ENCODE assay signal across 15 mouse cellular contexts in genomic region chr2:107519761-107520160, GRCm38 (mm10).
A peak's percentile ranks its signal among the peaks of the same experiment; 100 is the strongest.
DNase-seq lines count a peak whose midpoint lies in the region; ATAC-seq and TF ChIP-seq lines count a peak whose summit lies in the region.
"Had no signal": no experiment of that assay in that cellular context is flagged by ENCODE, and none has a peak within 500 bp of the region (broad histone marks: within the 10 kb centered on the region; RNA-seq: fewer than 3 reads in every experiment).

No protein-coding gene starts in this region.

- no peak overlapping the region for H3K27ac ChIP-seq in forebrain, postnatal 0 days (ENCODE audit: low read depth, low read length)
- no peak overlapping the region for H3K27ac ChIP-seq in forebrain, embryonic 10.5 days
- no peak overlapping the region for H3K27ac ChIP-seq in intestine, postnatal 0 days (ENCODE audit: low read depth, low read length)
- H3K27ac ChIP-seq: embryonic facial prominence, embryonic 12.5 days; limb, embryonic 15.5 days had no signal

- H3K9ac ChIP-seq in forebrain, postnatal 0 days: no peak overlapping the region
- no peak overlapping the region for H3K9ac ChIP-seq in intestine, postnatal 0 days (ENCODE audit: low read depth, low read length)
- H3K9ac ChIP-seq: embryonic facial prominence, embryonic 12.5 days; limb, embryonic 15.5 days had no signal

- no peak overlapping the region for H3K4me3 ChIP-seq in forebrain, postnatal 0 days (ENCODE audit: low read depth, low read length)
- no peak overlapping the region for H3K4me3 ChIP-seq in forebrain, embryonic 10.5 days
- H3K4me3 ChIP-seq in intestine, postnatal 0 days (ENCODE audit: low read depth, low read length): no peak overlapping the region
- H3K4me3 ChIP-seq: embryonic facial prominence, embryonic 12.5 days; limb, embryonic 15.5 days; myocyte had no signal

- H3K4me2 ChIP-seq in forebrain, postnatal 0 days (ENCODE audit: low read depth): no peak overlapping the region
- H3K4me2 ChIP-seq in intestine, postnatal 0 days (replicated peaks; ENCODE audit: low read depth): no peak overlapping the region
- H3K4me2 ChIP-seq: embryonic facial prominence, embryonic 12.5 days; limb, embryonic 15.5 days had no signal

- H3K27me3 ChIP-seq in forebrain, postnatal 0 days (ENCODE audit: insufficient read depth, low read length): no peaks in the 10 kb centered on the region
- no peaks in the 10 kb centered on the region for H3K27me3 ChIP-seq in forebrain, embryonic 10.5 days (ENCODE audit: poor library complexity, severe bottlenecking)
- H3K27me3 ChIP-seq in intestine, postnatal 0 days (replicated peaks; ENCODE audit: control insufficient read depth, insufficient read depth, low read length): no peaks in the 10 kb centered on the region
- H3K27me3 ChIP-seq: embryonic facial prominence, embryonic 12.5 days; limb, embryonic 15.5 days had no signal

- intact Hi-C loops in left cerebral cortex, postnatal 14 days (cut with DNase I): loop anchor here (10.0 kb wide), 1 partner anchor 225 kb away; the partner anchor contains the start of gene Kcna4

- no peak for TF ChIP-seq CTCF in forebrain, postnatal 0 days (IDR thresholded peaks at IDR 0.05; ENCODE audit: low read depth)
- TF ChIP-seq CTCF in intestine, postnatal 0 days (IDR thresholded peaks at IDR 0.05; ENCODE audit: low read depth): no peak

- DNase-seq in forebrain, postnatal 0 days: peak; percentile 10
- no peak for DNase-seq in forebrain, embryonic 10.5 days (ENCODE audit: extremely low spot score, low spot score)
- peak; percentile 2 for DNase-seq in urinary bladder, postnatal 14 days (ENCODE audit: low spot score)
- DNase-seq in urinary bladder, postnatal 4 days (ENCODE audit: low spot score in 2 of 2): no peak
- DNase-seq in left cerebral cortex, postnatal 14 days (ENCODE audit: low spot score in 2 of 2): peak; percentile 58 to 69
- DNase-seq in Muller cell, postnatal 12 days (ENCODE audit: inconsistent ontology term): no peak
- no peak for DNase-seq in spleen, postnatal 14 days (ENCODE audit: low spot score in 2 of 2)
- DNase-seq: cerebellum, adult 2 months; kidney, adult 2 months; lung, postnatal 14 days had no signal

- no peaks in the 10 kb centered on the region for H3K4me1 ChIP-seq in forebrain, postnatal 0 days (ENCODE audit: insufficient read depth)
- no peaks in the 10 kb centered on the region for H3K4me1 ChIP-seq in forebrain, embryonic 10.5 days
- H3K4me1 ChIP-seq in intestine, postnatal 0 days (replicated peaks; ENCODE audit: control insufficient read depth, insufficient read depth, low read length): no peaks in the 10 kb centered on the region
- H3K4me1 ChIP-seq: embryonic facial prominence, embryonic 12.5 days; limb, embryonic 15.5 days had no signal

- WGBS in forebrain, postnatal 0 days: 52% methylated on average over 4 of the region's 4 CpGs
- 83% methylated on average over 4 of the region's 4 CpGs for WGBS in forebrain, embryonic 10.5 days
- WGBS in intestine, postnatal 0 days: 61% methylated on average over 4 of the region's 4 CpGs

- peak; percentile 43; the same call in 1 of the 2 replicates for ATAC-seq in forebrain, postnatal 0 days
- no peak for ATAC-seq in intestine, postnatal 0 days

- no peaks in the 10 kb centered on the region for H3K9me3 ChIP-seq in forebrain, postnatal 0 days (ENCODE audit: low read length)
- H3K9me3 ChIP-seq in forebrain, embryonic 10.5 days: peaks cover 4% of the 10 kb centered on the region; the same call in 1 of the 2 replicates
- H3K9me3 ChIP-seq in intestine, postnatal 0 days (ENCODE audit: control insufficient read depth): no peaks in the 10 kb centered on the region
- H3K9me3 ChIP-seq: embryonic facial prominence, embryonic 12.5 days; G1E; limb, embryonic 15.5 days had no signal

- no peaks in the 10 kb centered on the region for H3K36me3 ChIP-seq in forebrain, postnatal 0 days (ENCODE audit: insufficient read depth)
- H3K36me3 ChIP-seq in forebrain, embryonic 10.5 days (replicated peaks): no peaks in the 10 kb centered on the region
- H3K36me3 ChIP-seq in intestine, postnatal 0 days (ENCODE audit: control insufficient read depth, insufficient read depth): no peaks in the 10 kb centered on the region
- H3K36me3 ChIP-seq: embryonic facial prominence, embryonic 12.5 days; G1E; limb, embryonic 15.5 days had no signal

Comparison
In these comparisons a context has a peak if more than half of its experiments do, and no peak if none do; other contexts are left out.
1. DNase-seq: peak in forebrain, postnatal 0 days (single experiment), urinary bladder, postnatal 14 days (single experiment) and left cerebral cortex, postnatal 14 days (2 of 2); none in forebrain, embryonic 10.5 days (single experiment), urinary bladder, postnatal 4 days (0 of 2), Muller cell, postnatal 12 days (single experiment) and spleen, postnatal 14 days (0 of 2).